Mouse (Mus musculus) neural tube, embryonic 11.5 days (tissue): ENCODE results near the gene Myo10. TPM values are rescaled to one million over a fixed set of nuclear protein-coding genes. Genes with fewer than 3 reads are reported as not detected.

Experiments used
- ATAC-seq: fragments of 200-750 bp; cut with Nextera tagmentation; 2 replicates; pipeline ENCODE4 v1.8.0; 2017; ENCODE audit warnings: moderate number of reproducible peaks, mild to moderate bottlenecking, moderate TSS enrichment, moderate library complexity; ENCODE audit not compliant: insufficient read depth, low FRiP score, low TSS enrichment
- DNase-seq: peaks from one replicate; pipeline ENCODE4 v3.0.0-alpha.2; 2015; ENCODE audit warnings: low spot score
- H3K27ac ChIP-seq: fragments of 300-500 bp; sonication (generic); 2 replicates; pipeline ENCODE4 v1.5.1; 2014; ENCODE audit warnings: low read depth, mild to moderate bottlenecking, low read length
- H3K27me3 ChIP-seq: fragments of 300-500 bp; sonication (generic); 2 replicates; pipeline ENCODE4 v1.6.1; 2014; ENCODE audit warnings: mild to moderate bottlenecking, low read length, mixed read lengths; ENCODE audit not compliant: control insufficient read depth, insufficient read depth
- H3K36me3 ChIP-seq: fragments of 300-500 bp; sonication (generic); 2 replicates; pipeline ENCODE4 v1.6.1; 2014; ENCODE audit warnings: mild to moderate bottlenecking, low read length, moderate library complexity, mixed read lengths; ENCODE audit not compliant: control insufficient read depth, insufficient read depth
- H3K4me1 ChIP-seq: fragments of 300-500 bp; sonication (generic); 2 replicates; pipeline ENCODE4 v1.6.1; 2014; ENCODE audit warnings: low read length, mixed read lengths; ENCODE audit not compliant: control insufficient read depth, insufficient read depth
- H3K4me2 ChIP-seq: fragments of 300-500 bp; sonication (generic); 2 replicates; pipeline ENCODE4 v1.6.1; 2014; ENCODE audit warnings: low read depth, mild to moderate bottlenecking, moderate library complexity
- H3K4me3 ChIP-seq: fragments of 300-500 bp; sonication (generic); 2 replicates; pipeline ENCODE4 v1.5.1; 2014; ENCODE audit warnings: low read depth, low read length
- H3K9ac ChIP-seq: fragments of 300-500 bp; sonication (generic); 2 replicates; pipeline ENCODE4 v1.6.1; 2014; ENCODE audit warnings: mild to moderate bottlenecking, low read length
- H3K9me3 ChIP-seq: fragments of 300-500 bp; sonication (generic); 2 replicates; pipeline ENCODE4 v1.6.1; 2016; ENCODE audit warnings: low read length; ENCODE audit not compliant: control insufficient read depth
- WGBS: fragments of 180-500 bp; shearing (Covaris S2); extraction: QIAGEN DNeasy Blood & Tissue Kit; methylation state at CpG from one replicate; pipeline ENCODE4 v1.1.7; 2014; 5-methylcytosine and 5-hydroxymethylcytosine counted together
- polyA plus RNA-seq: library from polyadenylated mRNA; unstranded; fragments of >200 nt; fragmentation: Nextera tagmentation; extraction: Ambion mirVana; gene quantifications from 2 replicates; pipeline ENCODE4 v1.2.1, GENCODE M21; 2014

Myo10 gene
- polyA plus RNA-seq, 1 experiment from 2014 or later: 40.5 TPM

GRCm38 (mm10) chr15:25817191-25817590 lies 194.9 kb downstream of the Myo10 start:
- no peaks in the 10 kb centered on the region for H3K4me1 ChIP-seq
- H3K36me3 ChIP-seq: no peaks in the 10 kb centered on the region; the same call in 1 of the 2 replicates
- WGBS: 87% methylated on average over 2 of the region's 2 CpGs
- H3K27ac ChIP-seq: no peak overlapping the region
- no peaks in the 10 kb centered on the region for H3K27me3 ChIP-seq
- H3K9me3 ChIP-seq: no peaks in the 10 kb centered on the region
- no peak overlapping the region for H3K4me3 ChIP-seq
- H3K4me2 ChIP-seq: no peak overlapping the region
- H3K9ac ChIP-seq: no peak overlapping the region
- ATAC-seq (no peak), DNase-seq (no peak)

GRCm38 (mm10) chr15:25821981-25822380 lies 199.7 kb downstream of the Myo10 start:
- Histone ChIP-seq H3K9me3 (no peaks in the 10 kb centered on the region), H3K4me2 (no peak overlapping the region), H3K27ac (no peak overlapping the region), H3K36me3 (no peaks in the 10 kb centered on the region), H3K9ac (no peak overlapping the region), H3K4me1 (no peaks in the 10 kb centered on the region), H3K27me3 (no peaks in the 10 kb centered on the region), H3K4me3 (no peak overlapping the region)
- ATAC-seq (no peak), DNase-seq (no peak)

- ATAC-seq (no peak), DNase-seq (no peak)
- no peaks in the 10 kb centered on the region for H3K27me3 ChIP-seq
- no peak overlapping the region for H3K9ac ChIP-seq
- no peaks in the 10 kb centered on the region for H3K36me3 ChIP-seq
- no peak overlapping the region for H3K27ac ChIP-seq
- H3K9me3 ChIP-seq: no peaks in the 10 kb centered on the region
- WGBS: 66% methylated on average over 3 of the region's 3 CpGs
- H3K4me2 ChIP-seq: no peak overlapping the region
- H3K4me3 ChIP-seq: no peak overlapping the region
- H3K4me1 ChIP-seq: no peaks in the 10 kb centered on the region
These were observed 200.3 kb downstream of the Myo10 start for GRCm38 (mm10) chr15:25822656-25823055.

- Histone ChIP-seq H3K27ac (no peak overlapping the region), H3K4me3 (no peak overlapping the region), H3K4me2 (no peak overlapping the region), H3K9me3 (no peaks in the 10 kb centered on the region), H3K36me3 (no peaks in the 10 kb centered on the region), H3K9ac (no peak overlapping the region), H3K27me3 (no peaks in the 10 kb centered on the region), H3K4me1 (no peaks in the 10 kb centered on the region)
- 83% methylated on average over 8 of the region's 8 CpGs for WGBS
- DNase-seq (no peak), ATAC-seq (no peak)
These were observed 204.2 kb downstream of the Myo10 start for GRCm38 (mm10) chr15:25826531-25826961.

GRCm38 (mm10) chr15:25828464-25828863 lies 206.1 kb downstream of the Myo10 start:
- DNase-seq: no peak
- WGBS: 82% methylated on average over 10 of the region's 10 CpGs
- Histone ChIP-seq H3K4me1 (no peaks in the 10 kb centered on the region), H3K4me2 (no peak overlapping the region), H3K9ac (no peak overlapping the region), H3K4me3 (no peak overlapping the region), H3K36me3 (no peaks in the 10 kb centered on the region), H3K27ac (no peak overlapping the region), H3K27me3 (no peaks in the 10 kb centered on the region), H3K9me3 (no peaks in the 10 kb centered on the region)
- no peak for ATAC-seq

GRCm38 (mm10) chr15:25830426-25830825 lies 208.1 kb downstream of the Myo10 start:
- DNase-seq (no peak), ATAC-seq (no peak)
- Histone ChIP-seq H3K4me1 (no peaks in the 10 kb centered on the region), H3K4me2 (no peak overlapping the region), H3K36me3 (no peaks in the 10 kb centered on the region), H3K27ac (no peak overlapping the region), H3K27me3 (no peaks in the 10 kb centered on the region), H3K9me3 (no peaks in the 10 kb centered on the region), H3K9ac (no peak overlapping the region), H3K4me3 (no peak overlapping the region)
- WGBS: 77% methylated on average over 2 of the region's 2 CpGs

- Histone ChIP-seq H3K36me3 (no peaks in the 10 kb centered on the region), H3K9me3 (no peaks in the 10 kb centered on the region), H3K9ac (no peak overlapping the region), H3K27me3 (no peaks in the 10 kb centered on the region), H3K27ac (no peak overlapping the region), H3K4me1 (no peaks in the 10 kb centered on the region), H3K4me2 (no peak overlapping the region), H3K4me3 (no peak overlapping the region)
- DNase-seq: no peak
- no peak for ATAC-seq
- WGBS: 94% methylated on average over 2 of the region's 2 CpGs
These were observed 212.0 kb downstream of the Myo10 start for GRCm38 (mm10) chr15:25834282-25834681.

GRCm38 (mm10) chr15:25834920-25835674 lies 212.8 kb downstream of the Myo10 start:
- H3K27me3 ChIP-seq: no peaks in the 10 kb centered on the region
- no peak overlapping the region for H3K4me3 ChIP-seq
- no peak overlapping the region for H3K9ac ChIP-seq
- H3K36me3 ChIP-seq: no peaks in the 10 kb centered on the region
- H3K27ac ChIP-seq: no peak overlapping the region
- 86% methylated on average over 17 of the region's 17 CpGs for WGBS
- DNase-seq (no peak), ATAC-seq (no peak)
- H3K4me2 ChIP-seq: no peak overlapping the region
- H3K9me3 ChIP-seq: no peaks in the 10 kb centered on the region
- no peaks in the 10 kb centered on the region for H3K4me1 ChIP-seq

GRCm38 (mm10) chr15:25842462-25843085 lies 220.2 kb downstream of the Myo10 start:
- H3K9ac ChIP-seq: peak overlapping the region; percentile 77
- H3K36me3 ChIP-seq: no peaks in the 10 kb centered on the region
- no peaks in the 10 kb centered on the region; the same call in 1 of the 2 replicates for H3K4me1 ChIP-seq
- DNase-seq: peak; percentile 18
- H3K27me3 ChIP-seq: peaks cover 12% of the 10 kb centered on the region; the same call in 1 of the 2 replicates
- H3K4me3 ChIP-seq: peak overlapping the region; percentile 74
- H3K4me2 ChIP-seq: peak overlapping the region; percentile 94
- no peaks in the 10 kb centered on the region for H3K9me3 ChIP-seq
- 13% methylated on average over 16 of the region's 16 CpGs for WGBS
- H3K27ac ChIP-seq: no peak overlapping the region
- ATAC-seq: peak; percentile 3; the same call in 1 of the 2 replicates
